Mouse (Mus musculus): ENCODE results near the gene Irak2.

DNA sequence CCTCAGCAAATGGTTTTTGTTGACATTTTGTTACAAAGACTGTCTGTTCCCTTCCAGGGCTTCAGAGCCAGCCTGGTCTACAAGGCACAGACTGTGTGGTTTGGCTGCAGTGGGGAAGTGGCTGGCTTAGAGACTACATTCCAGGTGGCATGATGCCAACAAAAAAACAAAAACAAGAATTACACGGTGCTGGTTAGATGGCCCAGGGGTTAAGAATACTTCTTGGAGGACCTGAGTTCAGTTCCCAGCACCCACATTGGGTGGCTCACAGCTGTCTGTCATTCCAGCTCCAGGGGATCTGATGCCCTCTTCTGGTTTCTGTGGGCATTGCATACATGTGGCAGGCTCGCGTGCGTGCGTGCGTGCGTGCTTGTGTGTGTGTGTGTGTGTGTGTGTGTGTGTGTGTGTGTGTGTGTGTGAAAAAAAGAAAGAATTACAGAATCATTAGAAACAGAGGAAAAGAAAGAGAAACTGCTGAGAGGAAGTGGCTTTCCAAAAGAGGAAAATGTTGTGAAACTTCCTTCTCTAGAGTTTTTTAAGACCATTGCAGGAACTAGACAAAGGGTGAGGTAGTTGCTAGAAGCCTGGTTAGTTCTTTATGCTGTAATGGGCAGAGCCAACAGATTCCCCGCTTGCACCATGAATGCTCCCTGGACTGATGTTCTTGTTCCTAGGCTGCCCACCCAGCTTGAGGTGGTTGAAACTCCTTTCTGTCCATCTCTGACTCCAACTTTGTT lies 24.9 kb downstream of the Irak2 start:
- TF ChIP-seq CTCF (IDR thresholded peaks at IDR 0.05) (no peak; the same call in 1 of the 2 replicates), EP300 (IDR thresholded peaks at IDR 0.05) (no peak)

Data from lung, postnatal 0 days (tissue).